Mouse (Mus musculus): ENCODE data around the gene Sp2. TPM values are rescaled to one million over a fixed set of nuclear protein-coding genes. Genes with fewer than 3 reads are reported as not detected.

The Sp2 gene
- polyA plus RNA-seq, 1 experiment from 2014 or later: 30.9 TPM

DNA sequence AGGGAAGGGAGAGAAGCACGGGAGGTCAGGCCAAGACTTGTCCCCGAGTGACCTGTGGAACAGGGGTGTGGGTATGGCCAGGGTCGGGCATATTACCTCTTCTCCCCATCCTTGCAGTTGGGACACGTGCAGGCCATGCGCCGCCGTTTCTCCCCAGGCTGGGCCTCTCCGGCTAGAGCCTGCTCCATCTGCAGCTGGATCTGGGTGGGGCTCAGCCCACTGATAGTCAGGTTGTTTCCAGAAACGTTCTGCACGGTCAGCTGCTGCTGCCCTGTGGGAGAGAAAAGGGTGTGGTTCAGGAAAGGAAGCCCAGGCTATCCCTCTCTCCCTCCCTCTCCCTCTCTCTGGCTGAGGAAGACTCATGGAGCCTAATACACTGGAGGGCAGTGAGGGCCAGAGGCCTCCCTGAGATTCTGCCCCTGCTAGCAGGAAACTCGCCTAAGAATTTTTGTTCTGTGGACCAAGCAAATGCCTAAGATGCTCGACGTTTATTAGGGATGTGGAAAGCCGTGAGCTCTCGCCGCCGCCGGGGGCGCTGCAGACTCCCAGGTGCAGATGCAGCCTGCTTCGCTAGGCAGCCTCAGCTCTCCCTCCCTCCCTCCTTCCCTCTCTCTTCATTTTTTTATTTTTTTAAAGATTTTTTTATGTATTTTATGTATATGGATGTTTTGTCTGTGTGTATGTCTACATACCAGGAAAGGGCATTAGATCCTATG is 26.6 kb downstream of the Sp2 start:
- H3K4me2 ChIP-seq (ENCODE audit: low read depth, low read length, severe bottlenecking): no peak overlapping the region
- no peaks in the 10 kb centered on the region for H3K27me3 ChIP-seq (ENCODE audit: control insufficient read depth, insufficient read depth, low read length)
- H3K4me3 ChIP-seq (ENCODE audit: low read depth, low read length): no peak overlapping the region
- ATAC-seq (replicated peaks; ENCODE audit: low FRiP score) (no peak), DNase-seq (ENCODE audit: low spot score) (peak; percentile 64)
- no peak overlapping the region for H3K9ac ChIP-seq (ENCODE audit: low read length)
- peaks cover 15% of the 10 kb centered on the region; the same call in 1 of the 2 replicates for H3K36me3 ChIP-seq (ENCODE audit: control insufficient read depth, insufficient read depth, low read length)
- H3K9me3 ChIP-seq (ENCODE audit: control insufficient read depth, low read length): no peaks in the 10 kb centered on the region
- WGBS: 62% methylated on average over 20 of the region's 20 CpGs
- H3K27ac ChIP-seq (ENCODE audit: low read depth, low read length): no peak overlapping the region
- H3K4me1 ChIP-seq (replicated peaks; ENCODE audit: control insufficient read depth, insufficient read depth, low read length): no peaks in the 10 kb centered on the region

- DNase-seq (ENCODE audit: low spot score): no peak
- Histone ChIP-seq H3K4me3 (ENCODE audit: low read depth, low read length) (no peak overlapping the region), H3K27me3 (ENCODE audit: control insufficient read depth, insufficient read depth, low read length) (no peaks in the 10 kb centered on the region), H3K9ac (ENCODE audit: low read length) (no peak overlapping the region), H3K36me3 (ENCODE audit: control insufficient read depth, insufficient read depth, low read length) (peaks cover 10% of the 10 kb centered on the region; the same call in 1 of the 2 replicates), H3K4me2 (ENCODE audit: low read depth, low read length, severe bottlenecking) (no peak overlapping the region), H3K27ac (ENCODE audit: low read depth, low read length) (no peak overlapping the region), H3K9me3 (ENCODE audit: control insufficient read depth, low read length) (no peaks in the 10 kb centered on the region), H3K4me1 (replicated peaks; ENCODE audit: control insufficient read depth, insufficient read depth, low read length) (no peaks in the 10 kb centered on the region)
- no peak for ATAC-seq (replicated peaks; ENCODE audit: low FRiP score)
- WGBS: 89% methylated on average over 4 of the region's 4 CpGs
Measured at GRCm38 (mm10) chr11:96955094-96955493, 27.7 kb downstream of the Sp2 start.

GRCm38 (mm10) chr11:96952896-96953295 is 29.9 kb downstream of the Sp2 start:
- DNase-seq (ENCODE audit: low spot score): no peak
- H3K27ac ChIP-seq (ENCODE audit: low read depth, low read length): no peak overlapping the region
- H3K9ac ChIP-seq (ENCODE audit: low read length): no peak overlapping the region
- H3K27me3 ChIP-seq (ENCODE audit: control insufficient read depth, insufficient read depth, low read length): no peaks in the 10 kb centered on the region
- H3K36me3 ChIP-seq (ENCODE audit: control insufficient read depth, insufficient read depth, low read length): peaks cover 9% of the 10 kb centered on the region; the same call in 1 of the 2 replicates
- no peaks in the 10 kb centered on the region for H3K9me3 ChIP-seq (ENCODE audit: control insufficient read depth, low read length)
- no peaks in the 10 kb centered on the region for H3K4me1 ChIP-seq (replicated peaks; ENCODE audit: control insufficient read depth, insufficient read depth, low read length)
- ATAC-seq (replicated peaks; ENCODE audit: low FRiP score): no peak
- WGBS: 86% methylated on average over 6 of the region's 6 CpGs
- H3K4me2 ChIP-seq (ENCODE audit: low read depth, low read length, severe bottlenecking): no peak overlapping the region
- H3K4me3 ChIP-seq (ENCODE audit: low read depth, low read length): no peak overlapping the region

DNA sequence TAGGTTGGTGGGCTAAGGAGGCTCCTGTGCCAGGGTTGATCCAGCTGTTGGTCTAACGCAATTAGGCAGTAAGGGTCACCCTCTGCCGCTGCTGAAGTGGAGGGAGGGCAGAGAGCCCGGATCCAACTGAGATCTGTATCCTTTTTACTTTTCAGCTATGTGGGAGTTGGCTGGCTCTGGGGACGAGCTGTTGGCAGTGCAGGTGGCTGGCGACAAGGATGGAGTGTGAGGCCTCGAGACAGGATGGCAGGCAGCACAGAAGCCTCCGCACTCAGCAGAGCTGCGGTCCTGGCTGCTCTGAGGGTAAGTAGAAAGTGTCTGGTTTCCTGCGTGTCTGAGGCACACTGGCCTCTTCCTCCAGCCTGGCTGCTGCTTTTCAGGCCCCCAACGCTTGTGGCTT is 30.3 kb downstream of the Sp2 start:
- 87% methylated on average over 10 of the region's 10 CpGs for WGBS
- no peak overlapping the region for H3K27ac ChIP-seq (ENCODE audit: low read depth, low read length)
- H3K4me3 ChIP-seq (ENCODE audit: low read depth, low read length): no peak overlapping the region
- ATAC-seq (replicated peaks; ENCODE audit: low FRiP score) (no peak), DNase-seq (ENCODE audit: low spot score) (no peak)
- H3K36me3 ChIP-seq (ENCODE audit: control insufficient read depth, insufficient read depth, low read length): peaks cover 9% of the 10 kb centered on the region; the same call in 1 of the 2 replicates
- no peaks in the 10 kb centered on the region for H3K4me1 ChIP-seq (replicated peaks; ENCODE audit: control insufficient read depth, insufficient read depth, low read length)
- H3K9ac ChIP-seq (ENCODE audit: low read length): no peak overlapping the region
- H3K27me3 ChIP-seq (ENCODE audit: control insufficient read depth, insufficient read depth, low read length): no peaks in the 10 kb centered on the region
- no peak overlapping the region for H3K4me2 ChIP-seq (ENCODE audit: low read depth, low read length, severe bottlenecking)
- no peaks in the 10 kb centered on the region for H3K9me3 ChIP-seq (ENCODE audit: control insufficient read depth, low read length)

DNA sequence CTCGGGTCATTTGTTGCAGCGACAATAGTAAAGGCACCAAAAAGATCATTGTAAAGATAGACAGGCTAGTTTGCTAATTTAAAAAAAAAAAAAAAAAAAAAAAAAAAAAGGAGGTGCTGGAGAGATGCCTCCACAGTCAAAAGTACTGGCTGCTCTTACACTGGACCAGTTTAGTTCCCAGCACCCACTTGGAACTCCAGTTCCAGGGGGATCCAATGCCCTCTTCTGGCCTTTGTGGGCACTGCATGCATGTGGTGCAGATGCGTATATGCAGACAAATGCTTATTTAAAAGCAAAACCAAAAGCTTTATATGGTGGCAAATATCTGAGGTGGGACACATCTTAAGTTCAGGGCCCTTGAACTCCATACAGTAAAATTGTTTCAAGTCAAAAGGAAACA is 32.0 kb downstream of the Sp2 start:
- 95% methylated on average over 3 of the region's 3 CpGs for WGBS
- DNase-seq (ENCODE audit: low spot score): no peak
- H3K27ac ChIP-seq (ENCODE audit: low read depth, low read length): no peak overlapping the region
- H3K36me3 ChIP-seq (ENCODE audit: control insufficient read depth, insufficient read depth, low read length): peaks cover 6% of the 10 kb centered on the region; the same call in 1 of the 2 replicates
- ATAC-seq (replicated peaks; ENCODE audit: low FRiP score): no peak
- no peaks in the 10 kb centered on the region for H3K4me1 ChIP-seq (replicated peaks; ENCODE audit: control insufficient read depth, insufficient read depth, low read length)
- no peaks in the 10 kb centered on the region for H3K27me3 ChIP-seq (ENCODE audit: control insufficient read depth, insufficient read depth, low read length)
- H3K9ac ChIP-seq (ENCODE audit: low read length): no peak overlapping the region
- H3K4me2 ChIP-seq (ENCODE audit: low read depth, low read length, severe bottlenecking): no peak overlapping the region
- H3K4me3 ChIP-seq (ENCODE audit: low read depth, low read length): no peak overlapping the region
- no peaks in the 10 kb centered on the region for H3K9me3 ChIP-seq (ENCODE audit: control insufficient read depth, low read length)

GRCm38 (mm10) chr11:96947849-96948248 is 34.9 kb downstream of the Sp2 start:
- Histone ChIP-seq H3K4me2 (ENCODE audit: low read depth, low read length, severe bottlenecking) (no peak overlapping the region), H3K4me3 (ENCODE audit: low read depth, low read length) (no peak overlapping the region), H3K27ac (ENCODE audit: low read depth, low read length) (no peak overlapping the region), H3K4me1 (replicated peaks; ENCODE audit: control insufficient read depth, insufficient read depth, low read length) (peaks cover 4% of the 10 kb centered on the region; the same call in 1 of the 2 replicates), H3K27me3 (ENCODE audit: control insufficient read depth, insufficient read depth, low read length) (no peaks in the 10 kb centered on the region), H3K9me3 (ENCODE audit: control insufficient read depth, low read length) (no peaks in the 10 kb centered on the region), H3K9ac (ENCODE audit: low read length) (no peak overlapping the region), H3K36me3 (ENCODE audit: control insufficient read depth, insufficient read depth, low read length) (no peaks in the 10 kb centered on the region; the same call in 1 of the 2 replicates)
- ATAC-seq (replicated peaks; ENCODE audit: low FRiP score): no peak
- DNase-seq (ENCODE audit: low spot score): no peak
- 94% methylated on average over 4 of the region's 4 CpGs for WGBS

- no peak for DNase-seq (ENCODE audit: low spot score)
Measured at GRCm38 (mm10) chr11:96946498-96946897, 36.3 kb downstream of the Sp2 start.

DNA sequence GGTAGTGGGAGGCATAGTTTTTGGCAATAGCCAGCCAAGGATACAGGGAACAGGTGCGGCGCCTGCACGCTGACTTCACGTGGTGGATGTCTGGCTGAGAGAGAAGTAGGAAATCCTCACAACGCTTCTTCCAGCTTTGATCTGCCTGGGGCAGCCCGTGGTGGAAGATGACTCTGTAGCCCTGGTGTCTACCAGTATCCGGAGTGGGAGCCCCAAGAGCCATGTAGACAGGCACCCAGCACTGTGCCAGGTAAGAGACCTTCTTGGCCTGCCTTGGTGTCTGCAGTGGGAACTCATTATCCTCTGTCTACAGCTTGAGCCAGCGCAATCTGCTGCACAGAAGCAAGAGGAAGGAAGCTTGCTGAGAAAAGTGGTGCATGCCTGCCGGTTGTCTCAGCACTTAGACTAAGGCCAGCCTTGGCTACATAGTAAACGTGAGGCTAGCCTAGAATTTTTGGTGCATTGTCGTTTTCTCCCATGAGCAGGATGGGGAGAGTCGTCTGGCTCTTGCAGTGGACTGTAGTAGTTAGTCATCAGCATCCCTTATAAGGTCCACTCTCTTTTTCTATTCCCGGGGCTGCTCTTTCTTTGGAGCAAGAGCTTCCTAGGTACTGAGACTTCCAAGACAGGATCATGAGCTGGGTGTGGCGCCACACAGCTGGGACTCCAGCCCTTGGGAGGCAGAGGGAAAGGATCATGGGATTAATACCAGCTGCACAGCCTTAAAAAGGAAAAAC is 37.7 kb downstream of the Sp2 start:
- H3K4me1 ChIP-seq (replicated peaks; ENCODE audit: control insufficient read depth, insufficient read depth, low read length): peaks cover 4% of the 10 kb centered on the region; the same call in 1 of the 2 replicates
- no peak overlapping the region for H3K27ac ChIP-seq (ENCODE audit: low read depth, low read length)
- no peak for DNase-seq (ENCODE audit: low spot score)
- no peak overlapping the region; the same call in 1 of the 2 replicates for H3K9ac ChIP-seq (ENCODE audit: low read length)
- no peaks in the 10 kb centered on the region; the same call in 1 of the 2 replicates for H3K36me3 ChIP-seq (ENCODE audit: control insufficient read depth, insufficient read depth, low read length)
- no peaks in the 10 kb centered on the region for H3K9me3 ChIP-seq (ENCODE audit: control insufficient read depth, low read length)
- H3K4me2 ChIP-seq (ENCODE audit: low read depth, low read length, severe bottlenecking): peak overlapping the region; percentile 88; the same call in 1 of the 2 replicates
- no peaks in the 10 kb centered on the region for H3K27me3 ChIP-seq (ENCODE audit: control insufficient read depth, insufficient read depth, low read length)
- ATAC-seq (replicated peaks; ENCODE audit: low FRiP score): no peak
- 86% methylated on average over 14 of the region's 14 CpGs for WGBS
- H3K4me3 ChIP-seq (ENCODE audit: low read depth, low read length): peak overlapping the region; percentile 47; the same call in 1 of the 2 replicates

More at GRCm38 (mm10) chr11:96946498-96946897, 36.3 kb downstream of the Sp2 start:
- Histone ChIP-seq H3K36me3 (ENCODE audit: control insufficient read depth, insufficient read depth, low read length) (no peaks in the 10 kb centered on the region; the same call in 1 of the 2 replicates), H3K27me3 (ENCODE audit: control insufficient read depth, insufficient read depth, low read length) (no peaks in the 10 kb centered on the region), H3K9ac (ENCODE audit: low read length) (no peak overlapping the region), H3K4me2 (ENCODE audit: low read depth, low read length, severe bottlenecking) (no peak overlapping the region), H3K9me3 (ENCODE audit: control insufficient read depth, low read length) (no peaks in the 10 kb centered on the region), H3K4me1 (replicated peaks; ENCODE audit: control insufficient read depth, insufficient read depth, low read length) (peaks cover 4% of the 10 kb centered on the region; the same call in 1 of the 2 replicates), H3K4me3 (ENCODE audit: low read depth, low read length) (no peak overlapping the region), H3K27ac (ENCODE audit: low read depth, low read length) (no peak overlapping the region)
- ATAC-seq (replicated peaks; ENCODE audit: low FRiP score): no peak
- 71% methylated on average over 9 of the region's 9 CpGs for WGBS

All from forebrain, embryonic 11.5 days (tissue).